Mouse (Mus musculus) spleen, adult 2 months (tissue): ENCODE results near the gene Tsg101.

Source experiments
- CTCF ChIP-seq: fragments of 200-500 bp; IDR thresholded peaks from 2 replicates; pipeline ENCODE4 v1.5.1; 2011; ENCODE audit warnings: mild to moderate bottlenecking, inconsistent platforms; ENCODE audit not compliant: insufficient read depth, insufficient read length, insufficient replicate concordance; ENCODE audit errors: extremely low read depth
- POLR2A ChIP-seq: fragments of 200-500 bp; IDR thresholded peaks from 2 replicates; pipeline ENCODE4 v1.6.1; 2011; ENCODE audit warnings: low read depth, low read length, inconsistent platforms

- no peak for TF ChIP-seq CTCF
- TF ChIP-seq POLR2A = no peak
Observed at GRCm38 (mm10) chr7:46871988-46872387, 47.8 kb downstream of the Tsg101 start.
